In genomic region chr9:60148988-60149387, GRCm38 (mm10) we compare ENCODE assay signal across 21 mouse cellular contexts.
A peak's percentile ranks its signal among the peaks of the same experiment; 100 is the strongest.
DNase-seq lines count a peak whose midpoint lies in the region; ATAC-seq and TF ChIP-seq lines count a peak whose summit lies in the region.
"Had no signal": no experiment of that assay in that cellular context is flagged by ENCODE, and none has a peak within 500 bp of the region (broad histone marks: within the 10 kb centered on the region; RNA-seq: fewer than 3 reads in every experiment).

No protein-coding gene starts in this region.

- peak overlapping the region; percentile 74 for H3K27ac ChIP-seq in hindbrain, embryonic 10.5 days
- no peak overlapping the region for H3K27ac ChIP-seq in hindbrain, postnatal 0 days
- no peak overlapping the region for H3K27ac ChIP-seq in forebrain, embryonic 14.5 days (ENCODE audit: low read depth, low read length)
- peak overlapping the region; percentile 76 for H3K27ac ChIP-seq in midbrain, embryonic 10.5 days (replicated peaks)
- no peak overlapping the region for H3K27ac ChIP-seq in midbrain, postnatal 0 days (ENCODE audit: low read depth, low read length)
- H3K27ac ChIP-seq: gastrocnemius, adult 2 months; heart, embryonic 13.5 days; layer of hippocampus, adult 2 months had no signal

- no peak overlapping the region for H3K4me2 ChIP-seq in hindbrain, postnatal 0 days (ENCODE audit: low read depth, low read length)
- no peak overlapping the region for H3K4me2 ChIP-seq in forebrain, embryonic 14.5 days (ENCODE audit: low read length)
- H3K4me2 ChIP-seq in midbrain, postnatal 0 days (ENCODE audit: low read depth, low read length, poor library complexity, severe bottlenecking), result no peak overlapping the region
- H3K4me2 ChIP-seq: heart, embryonic 13.5 days had no signal

- no peaks in the 10 kb centered on the region for H3K36me3 ChIP-seq in hindbrain, embryonic 10.5 days
- H3K36me3 ChIP-seq in hindbrain, postnatal 0 days (ENCODE audit: insufficient read depth, low read length), result no peaks in the 10 kb centered on the region
- no peaks in the 10 kb centered on the region for H3K36me3 ChIP-seq in forebrain, embryonic 14.5 days (ENCODE audit: control insufficient read depth, insufficient read depth, low read length)
- no peaks in the 10 kb centered on the region for H3K36me3 ChIP-seq in midbrain, embryonic 10.5 days
- no peaks in the 10 kb centered on the region for H3K36me3 ChIP-seq in midbrain, postnatal 0 days (ENCODE audit: insufficient read depth, low read length)
- H3K36me3 ChIP-seq: heart, embryonic 13.5 days had no signal

- H3K27me3 ChIP-seq in hindbrain, embryonic 10.5 days (ENCODE audit: insufficient read depth, poor library complexity, severe bottlenecking), result no peaks in the 10 kb centered on the region
- no peaks in the 10 kb centered on the region for H3K27me3 ChIP-seq in hindbrain, postnatal 0 days (ENCODE audit: insufficient read depth, low read length)
- H3K27me3 ChIP-seq in forebrain, embryonic 14.5 days (replicated peaks; ENCODE audit: control insufficient read depth, insufficient read depth, low read length), result no peaks in the 10 kb centered on the region
- no peaks in the 10 kb centered on the region for H3K27me3 ChIP-seq in midbrain, embryonic 10.5 days (ENCODE audit: low read depth, poor library complexity, severe bottlenecking)
- H3K27me3 ChIP-seq in midbrain, postnatal 0 days (ENCODE audit: insufficient read depth, low read length), result no peaks in the 10 kb centered on the region
- H3K27me3 ChIP-seq: heart, embryonic 13.5 days had no signal

- no peak for ATAC-seq in hindbrain, postnatal 0 days
- ATAC-seq in forebrain, embryonic 14.5 days, result no peak
- no peak for ATAC-seq in midbrain, postnatal 0 days (ENCODE audit: low FRiP score)
- ATAC-seq in cerebellum, adult (ENCODE audit: insufficient number of reproducible peaks, low FRiP score, low TSS enrichment), result no peak
- ATAC-seq: liver, postnatal 0 days had no signal

- H3K4me1 ChIP-seq in hindbrain, embryonic 10.5 days (replicated peaks), result peaks cover 19% of the 10 kb centered on the region
- 0 out of 2 replicates have a peak, but pooled peaks cover 7% of the 10 kb centered on the region for H3K4me1 ChIP-seq in hindbrain, postnatal 0 days (ENCODE audit: insufficient read depth, low read length)
- peaks cover 8% of the 10 kb centered on the region; the same call in 1 of the 2 replicates for H3K4me1 ChIP-seq in forebrain, embryonic 14.5 days (ENCODE audit: control insufficient read depth, insufficient read depth, low read length)
- H3K4me1 ChIP-seq in midbrain, embryonic 10.5 days, result peaks cover 23% of the 10 kb centered on the region
- H3K4me1 ChIP-seq in midbrain, postnatal 0 days (ENCODE audit: insufficient read depth, low read length), result peaks cover 4% of the 10 kb centered on the region; the same call in 1 of the 2 replicates
- H3K4me1 ChIP-seq: heart, embryonic 13.5 days had no signal

- intact Hi-C loops in gastrocnemius, postnatal 36 days (cut with DNase I), result no loop called here

- H3K9me3 ChIP-seq in hindbrain, embryonic 10.5 days, result peaks cover 4% of the 10 kb centered on the region; the same call in 1 of the 2 replicates
- no peaks in the 10 kb centered on the region for H3K9me3 ChIP-seq in hindbrain, postnatal 0 days (ENCODE audit: low read length)
- H3K9me3 ChIP-seq in forebrain, embryonic 14.5 days (replicated peaks; ENCODE audit: control insufficient read depth, low read length), result no peaks in the 10 kb centered on the region
- H3K9me3 ChIP-seq in midbrain, embryonic 10.5 days (replicated peaks), result 0 out of 2 replicates have a peak, but pooled peaks cover 7% of the 10 kb centered on the region
- H3K9me3 ChIP-seq in midbrain, postnatal 0 days (ENCODE audit: low read length), result no peaks in the 10 kb centered on the region
- H3K9me3 ChIP-seq: heart, embryonic 13.5 days had no signal

- peak; percentile 46 for DNase-seq in hindbrain, embryonic 10.5 days (ENCODE audit: low spot score)
- DNase-seq in hindbrain, postnatal 0 days (ENCODE audit: low spot score), result no peak
- peak; percentile 43 for DNase-seq in forebrain, embryonic 14.5 days (ENCODE audit: low spot score)
- DNase-seq in midbrain, embryonic 10.5 days (ENCODE audit: low spot score), result peak; percentile 36
- no peak for DNase-seq in midbrain, postnatal 0 days (ENCODE audit: low spot score)
- no peak for DNase-seq in adrenal gland, postnatal 36 days
- no peak for DNase-seq in gastrocnemius, postnatal 36 days
- DNase-seq: cerebellum, adult 9-10 months; gastrocnemius, adult 2 months; kidney, adult 8-10 months; kidney, postnatal 14 days; left cerebral cortex, postnatal 4 days; liver; liver, postnatal 0 days; lung, postnatal 14 days; right cerebral cortex, postnatal 25 days; thymus, adult 2 months had no signal

- H3K9ac ChIP-seq in hindbrain, postnatal 0 days (replicated peaks; ENCODE audit: low read length), result no peak overlapping the region
- H3K9ac ChIP-seq in forebrain, embryonic 14.5 days (ENCODE audit: low read length), result no peak overlapping the region
- peak overlapping the region; percentile 39; the same call in 1 of the 2 replicates for H3K9ac ChIP-seq in midbrain, postnatal 0 days (replicated peaks; ENCODE audit: low read length, poor library complexity, severe bottlenecking)
- H3K9ac ChIP-seq: heart, embryonic 13.5 days; liver, postnatal 0 days had no signal

- no peak for TF ChIP-seq CTCF in hindbrain, postnatal 0 days (IDR thresholded peaks at IDR 0.05; ENCODE audit: low read depth)
- TF ChIP-seq CTCF in midbrain, postnatal 0 days (IDR thresholded peaks at IDR 0.05), result no peak

- peak overlapping the region; percentile 29; the same call in 1 of the 2 replicates for H3K4me3 ChIP-seq in hindbrain, embryonic 10.5 days
- no peak overlapping the region for H3K4me3 ChIP-seq in hindbrain, postnatal 0 days (ENCODE audit: low read length)
- H3K4me3 ChIP-seq in forebrain, embryonic 14.5 days (ENCODE audit: low read depth, low read length), result no peak overlapping the region
- H3K4me3 ChIP-seq in midbrain, embryonic 10.5 days, result no peak overlapping the region
- no peak overlapping the region for H3K4me3 ChIP-seq in midbrain, postnatal 0 days (ENCODE audit: low read depth, low read length)
- H3K4me3 ChIP-seq: gastrocnemius, adult 2 months; heart, embryonic 13.5 days; layer of hippocampus, adult 2 months; myocyte had no signal

- WGBS in hindbrain, embryonic 10.5 days, result 34% methylated on average over 7 of the region's 7 CpGs
- 21% methylated on average over 7 of the region's 7 CpGs for WGBS in hindbrain, postnatal 0 days
- WGBS in forebrain, embryonic 14.5 days, result 4% methylated on average over 7 of the region's 7 CpGs
- WGBS in midbrain, embryonic 10.5 days, result 30% methylated on average over 7 of the region's 7 CpGs
- WGBS in midbrain, postnatal 0 days, result 12% methylated on average over 7 of the region's 7 CpGs

Comparison
In these comparisons a context has a peak if more than half of its experiments do, and no peak if none do; other contexts are left out.
1. DNase-seq: peak in hindbrain, embryonic 10.5 days (single experiment), forebrain, embryonic 14.5 days (single experiment) and midbrain, embryonic 10.5 days (single experiment); none in hindbrain, postnatal 0 days (single experiment), midbrain, postnatal 0 days (single experiment), adrenal gland, postnatal 36 days (0 of 2) and gastrocnemius, postnatal 36 days (0 of 2).
2. H3K27ac ChIP-seq: peak in hindbrain, embryonic 10.5 days (single experiment) and midbrain, embryonic 10.5 days (single experiment); none in hindbrain, postnatal 0 days (single experiment), forebrain, embryonic 14.5 days (single experiment) and midbrain, postnatal 0 days (single experiment).